Mouse (Mus musculus): ENCODE measurements around the gene Cryzl1. TPM values are rescaled to one million over a fixed set of nuclear protein-coding genes. Genes with fewer than 3 reads are reported as not detected.

Cryzl1 gene
- polyA plus RNA-seq, 1 experiment from 2014 or later = 51.8 TPM

GRCm38 (mm10) chr16:91730446-91730845, 1.7 kb upstream of the Cryzl1 start:
- H3K36me3 ChIP-seq (ENCODE audit: control insufficient read depth, insufficient read depth) = no peaks in the 10 kb centered on the region
- H3K9me3 ChIP-seq (replicated peaks; ENCODE audit: control insufficient read depth, low read length) = no peaks in the 10 kb centered on the region
- H3K4me1 ChIP-seq (ENCODE audit: control insufficient read depth, insufficient read depth, low read length) = peaks cover 26% of the 10 kb centered on the region
- 2% methylated on average over 11 of the region's 11 CpGs for WGBS
- H3K27me3 ChIP-seq (ENCODE audit: control insufficient read depth, insufficient read depth, low read length) = no peaks in the 10 kb centered on the region
- H3K27ac ChIP-seq (ENCODE audit: low read length) = peak overlapping the region; percentile 96
- ATAC-seq (replicated peaks; ENCODE audit: extremely low read depth, insufficient read depth, low FRiP score) = no peak
- peak overlapping the region; percentile 86 for H3K4me3 ChIP-seq (ENCODE audit: low read length)
- peak overlapping the region; percentile 91 for H3K4me2 ChIP-seq (ENCODE audit: low read depth, low read length)
- peak overlapping the region; percentile 95 for H3K9ac ChIP-seq (ENCODE audit: low read length)

DNA sequence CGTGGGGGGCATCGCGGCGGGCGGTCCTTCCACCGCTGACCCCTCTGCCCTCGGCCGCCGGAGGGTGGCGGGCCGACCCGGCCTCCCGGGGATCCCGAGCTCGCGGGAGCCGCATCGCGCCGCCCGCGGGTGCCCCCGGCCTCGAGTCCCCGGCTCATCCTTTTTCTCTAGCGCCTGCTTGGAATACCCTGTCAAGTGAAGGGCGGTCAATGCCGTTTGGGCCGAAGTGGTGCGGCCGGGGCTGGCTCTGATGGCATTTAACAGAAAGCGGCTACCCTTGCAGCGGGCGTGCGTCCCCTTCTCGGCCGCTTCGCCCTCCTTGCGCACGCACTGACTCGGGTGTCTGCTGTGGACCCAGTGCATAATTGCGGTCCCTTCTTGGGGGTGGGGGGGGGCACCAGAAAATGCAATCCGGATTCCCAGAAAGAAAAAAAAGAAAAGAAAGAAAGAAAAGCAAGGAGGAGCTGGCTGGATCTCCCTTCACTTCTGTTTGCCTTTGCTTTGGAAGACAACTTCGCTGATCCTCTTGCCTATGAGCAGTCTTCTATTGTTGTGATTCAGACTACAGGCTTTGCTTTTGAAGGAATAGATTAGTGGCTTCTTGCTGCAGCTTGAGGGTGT, 1.2 kb upstream of the Cryzl1 start:
- 0 out of 2 replicates have a peak, but pooled peaks cover under 1% of the 10 kb centered on the region for H3K36me3 ChIP-seq (ENCODE audit: control insufficient read depth, insufficient read depth)
- H3K4me2 ChIP-seq (ENCODE audit: low read depth, low read length) = peak overlapping the region; percentile 91
- peak overlapping the region; percentile 95 for H3K9ac ChIP-seq (ENCODE audit: low read length)
- peak overlapping the region; percentile 96 for H3K27ac ChIP-seq (ENCODE audit: low read length)
- no peaks in the 10 kb centered on the region for H3K27me3 ChIP-seq (ENCODE audit: control insufficient read depth, insufficient read depth, low read length)
- H3K4me1 ChIP-seq (ENCODE audit: control insufficient read depth, insufficient read depth, low read length) = peaks cover 24% of the 10 kb centered on the region
- peak; percentile 1; the same call in 1 of the 2 replicates for ATAC-seq (replicated peaks; ENCODE audit: extremely low read depth, insufficient read depth, low FRiP score)
- peak overlapping the region; percentile 86 for H3K4me3 ChIP-seq (ENCODE audit: low read length)
- under 1% methylated on average over 44 of the region's 44 CpGs for WGBS
- H3K9me3 ChIP-seq (replicated peaks; ENCODE audit: control insufficient read depth, low read length) = no peaks in the 10 kb centered on the region

- Histone ChIP-seq H3K9ac (ENCODE audit: low read length) (peak within 1 kb of the TSS; percentile 95), H3K27me3 (ENCODE audit: control insufficient read depth, insufficient read depth, low read length) (no peaks in the 10 kb centered on the region), H3K4me3 (ENCODE audit: low read length) (peak within 1 kb of the TSS; percentile 86), H3K4me1 (ENCODE audit: control insufficient read depth, insufficient read depth, low read length) (peaks cover 21% of the 10 kb centered on the region), H3K36me3 (ENCODE audit: control insufficient read depth, insufficient read depth) (peaks cover 7% of the 10 kb centered on the region), H3K4me2 (ENCODE audit: low read depth, low read length) (peak within 1 kb of the TSS; percentile 91), H3K9me3 (replicated peaks; ENCODE audit: control insufficient read depth, low read length) (no peaks in the 10 kb centered on the region), H3K27ac (ENCODE audit: low read length) (peak within 1 kb of the TSS; percentile 96)
- ATAC-seq (replicated peaks; ENCODE audit: extremely low read depth, insufficient read depth, low FRiP score) = peak; percentile 90
- WGBS = under 1% methylated on average over 30 of the region's 33 CpGs
Measured at GRCm38 (mm10) chr16:91729066-91729482, 299 bp upstream of the Cryzl1 start, which contains the start of gene Itsn1. Gene Itsn1 (plus strand): TSS chr16:91729281.

DNA sequence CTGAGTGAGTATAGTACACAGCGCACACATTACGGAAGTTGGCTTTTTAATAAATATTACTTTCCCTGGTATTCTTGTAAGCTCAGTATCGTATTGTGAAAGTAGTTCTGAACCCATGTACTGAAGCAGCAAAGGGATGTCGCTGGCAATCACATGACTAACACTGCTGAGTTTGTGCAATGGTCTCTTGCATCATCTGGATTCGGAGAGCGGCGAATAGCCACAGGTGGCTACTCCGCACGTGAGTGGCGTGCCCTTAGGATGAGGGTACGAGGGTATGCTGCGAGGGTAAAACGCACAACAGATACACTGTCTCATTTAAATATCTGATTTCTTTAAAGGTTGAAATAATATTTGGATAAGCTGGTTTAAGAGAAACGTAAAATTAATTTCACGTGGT, 1.3 kb downstream of the Cryzl1 start:
- H3K36me3 ChIP-seq (ENCODE audit: control insufficient read depth, insufficient read depth) = peaks cover 7% of the 10 kb centered on the region
- peak overlapping the region; percentile 72 for H3K9ac ChIP-seq (ENCODE audit: low read length)
- no peak overlapping the region for H3K27ac ChIP-seq (ENCODE audit: low read length)
- no peaks in the 10 kb centered on the region for H3K27me3 ChIP-seq (ENCODE audit: control insufficient read depth, insufficient read depth, low read length)
- ATAC-seq (replicated peaks; ENCODE audit: extremely low read depth, insufficient read depth, low FRiP score) = no peak
- H3K4me3 ChIP-seq (ENCODE audit: low read length) = peak overlapping the region; percentile 86
- no peaks in the 10 kb centered on the region for H3K9me3 ChIP-seq (replicated peaks; ENCODE audit: control insufficient read depth, low read length)
- H3K4me2 ChIP-seq (ENCODE audit: low read depth, low read length) = peak overlapping the region; percentile 62
- peaks cover 21% of the 10 kb centered on the region for H3K4me1 ChIP-seq (ENCODE audit: control insufficient read depth, insufficient read depth, low read length)
- 87% methylated on average over 15 of the region's 15 CpGs for WGBS

- Histone ChIP-seq H3K27me3 (ENCODE audit: control insufficient read depth, insufficient read depth, low read length) (no peaks in the 10 kb centered on the region), H3K36me3 (ENCODE audit: control insufficient read depth, insufficient read depth) (peaks cover 13% of the 10 kb centered on the region), H3K9ac (ENCODE audit: low read length) (no peak overlapping the region), H3K4me3 (ENCODE audit: low read length) (no peak overlapping the region), H3K4me1 (ENCODE audit: control insufficient read depth, insufficient read depth, low read length) (peaks cover 6% of the 10 kb centered on the region), H3K9me3 (replicated peaks; ENCODE audit: control insufficient read depth, low read length) (no peaks in the 10 kb centered on the region), H3K4me2 (ENCODE audit: low read depth, low read length) (no peak overlapping the region), H3K27ac (ENCODE audit: low read length) (no peak overlapping the region)
- no peak for ATAC-seq (replicated peaks; ENCODE audit: extremely low read depth, insufficient read depth, low FRiP score)
- 47% methylated on average over 3 of the region's 3 CpGs for WGBS
Measured at GRCm38 (mm10) chr16:91724247-91724646, 4.5 kb downstream of the Cryzl1 start.

DNA sequence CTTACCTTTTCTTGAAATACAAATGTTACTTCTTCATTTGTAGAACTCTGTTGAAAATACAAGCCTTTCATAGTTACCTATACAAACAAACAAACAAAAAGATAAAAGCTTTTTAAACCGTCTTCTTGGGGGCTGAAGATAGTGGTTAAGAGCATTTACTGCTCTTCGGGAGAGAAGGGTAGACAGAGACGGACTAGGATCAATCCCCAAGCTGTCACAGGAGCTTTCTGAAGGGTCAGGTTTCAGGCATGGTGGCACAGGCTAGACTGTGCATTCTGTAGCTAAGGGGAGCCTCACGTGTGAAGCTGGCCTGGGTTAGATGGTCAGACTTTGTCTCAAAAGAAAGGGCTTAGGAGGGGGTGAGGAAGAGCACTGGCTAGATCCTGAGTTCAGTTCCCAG, 11.4 kb downstream of the Cryzl1 start:
- H3K27ac ChIP-seq (ENCODE audit: low read length) = no peak overlapping the region
- no peak for ATAC-seq (replicated peaks; ENCODE audit: extremely low read depth, insufficient read depth, low FRiP score)
- no peak overlapping the region for H3K4me3 ChIP-seq (ENCODE audit: low read length)
- H3K9me3 ChIP-seq (replicated peaks; ENCODE audit: control insufficient read depth, low read length) = no peaks in the 10 kb centered on the region
- no peak overlapping the region for H3K9ac ChIP-seq (ENCODE audit: low read length)
- peaks cover 15% of the 10 kb centered on the region; the same call in 1 of the 2 replicates for H3K36me3 ChIP-seq (ENCODE audit: control insufficient read depth, insufficient read depth)
- H3K4me2 ChIP-seq (ENCODE audit: low read depth, low read length) = no peak overlapping the region
- 73% methylated on average over 4 of the region's 4 CpGs for WGBS
- H3K27me3 ChIP-seq (ENCODE audit: control insufficient read depth, insufficient read depth, low read length) = no peaks in the 10 kb centered on the region
- no peaks in the 10 kb centered on the region for H3K4me1 ChIP-seq (ENCODE audit: control insufficient read depth, insufficient read depth, low read length)

DNA sequence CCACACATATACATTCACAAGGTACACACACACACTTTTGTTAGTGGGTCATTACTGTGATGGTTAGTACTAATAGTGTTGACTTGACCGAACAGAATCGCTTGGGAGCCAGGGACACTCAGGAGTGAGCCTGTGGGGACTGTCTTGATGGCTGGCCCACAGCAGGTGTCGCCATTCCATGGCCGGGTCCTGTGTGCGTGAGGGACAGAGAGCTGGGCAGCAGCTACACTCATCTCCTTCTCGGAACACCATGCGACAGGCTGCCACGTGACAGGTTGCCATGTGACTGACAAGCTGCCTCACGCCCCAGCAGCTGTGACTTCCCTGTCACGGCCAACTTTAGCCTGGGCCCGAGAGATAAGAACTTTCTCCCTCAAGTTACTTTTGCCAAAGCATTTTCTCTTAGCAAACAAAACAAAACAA, 11.8 kb downstream of the Cryzl1 start:
- Histone ChIP-seq H3K4me1 (ENCODE audit: control insufficient read depth, insufficient read depth, low read length) (no peaks in the 10 kb centered on the region), H3K27me3 (ENCODE audit: control insufficient read depth, insufficient read depth, low read length) (no peaks in the 10 kb centered on the region), H3K4me3 (ENCODE audit: low read length) (no peak overlapping the region), H3K27ac (ENCODE audit: low read length) (no peak overlapping the region), H3K9ac (ENCODE audit: low read length) (no peak overlapping the region), H3K36me3 (ENCODE audit: control insufficient read depth, insufficient read depth) (peaks cover 15% of the 10 kb centered on the region; the same call in 1 of the 2 replicates), H3K4me2 (ENCODE audit: low read depth, low read length) (no peak overlapping the region), H3K9me3 (replicated peaks; ENCODE audit: control insufficient read depth, low read length) (no peaks in the 10 kb centered on the region)
- 0 out of 2 replicates have a peak, but pooled peaks have one; percentile 41 for ATAC-seq (replicated peaks; ENCODE audit: extremely low read depth, insufficient read depth, low FRiP score)
- 50% methylated on average over 11 of the region's 11 CpGs for WGBS

- H3K9ac ChIP-seq (ENCODE audit: low read length) = no peak overlapping the region
- peaks cover 25% of the 10 kb centered on the region for H3K36me3 ChIP-seq (ENCODE audit: control insufficient read depth, insufficient read depth)
- H3K9me3 ChIP-seq (replicated peaks; ENCODE audit: control insufficient read depth, low read length) = no peaks in the 10 kb centered on the region
- ATAC-seq (replicated peaks; ENCODE audit: extremely low read depth, insufficient read depth, low FRiP score) = no peak
- 71% methylated on average over 7 of the region's 7 CpGs for WGBS
- H3K4me1 ChIP-seq (ENCODE audit: control insufficient read depth, insufficient read depth, low read length) = no peaks in the 10 kb centered on the region
- H3K27me3 ChIP-seq (ENCODE audit: control insufficient read depth, insufficient read depth, low read length) = no peaks in the 10 kb centered on the region
- no peak overlapping the region for H3K27ac ChIP-seq (ENCODE audit: low read length)
- no peak overlapping the region for H3K4me3 ChIP-seq (ENCODE audit: low read length)
- no peak overlapping the region for H3K4me2 ChIP-seq (ENCODE audit: low read depth, low read length)
Measured at GRCm38 (mm10) chr16:91710241-91710640, 18.5 kb downstream of the Cryzl1 start.

GRCm38 (mm10) chr16:91704603-91705340, 24.0 kb downstream of the Cryzl1 start:
- H3K27me3 ChIP-seq (ENCODE audit: control insufficient read depth, insufficient read depth, low read length) = no peaks in the 10 kb centered on the region
- H3K9ac ChIP-seq (ENCODE audit: low read length) = no peak overlapping the region
- H3K36me3 ChIP-seq (ENCODE audit: control insufficient read depth, insufficient read depth) = peaks cover 25% of the 10 kb centered on the region
- 81% methylated on average over 14 of the region's 14 CpGs for WGBS
- no peaks in the 10 kb centered on the region for H3K9me3 ChIP-seq (replicated peaks; ENCODE audit: control insufficient read depth, low read length)
- H3K4me3 ChIP-seq (ENCODE audit: low read length) = no peak overlapping the region
- no peak overlapping the region for H3K4me2 ChIP-seq (ENCODE audit: low read depth, low read length)
- H3K27ac ChIP-seq (ENCODE audit: low read length) = no peak overlapping the region
- ATAC-seq (replicated peaks; ENCODE audit: extremely low read depth, insufficient read depth, low FRiP score) = no peak
- no peaks in the 10 kb centered on the region for H3K4me1 ChIP-seq (ENCODE audit: control insufficient read depth, insufficient read depth, low read length)
